Mouse (Mus musculus) ES-Bruce4 (cell line): ENCODE measurements around the gene Samd4b.

Source experiments
- CTCF ChIP-seq: IDR thresholded peaks from one replicate; pipeline ENCODE4 v1.8.1; 2011; ENCODE audit warnings: low read depth, low read length
- POLR2A ChIP-seq: IDR thresholded peaks from one replicate; pipeline ENCODE4 v1.8.1; 2011; ENCODE audit warnings: low read length; ENCODE audit not compliant: insufficient read depth

- TF ChIP-seq POLR2A = no peak
- TF ChIP-seq CTCF = no peak
Observed at GRCm38 (mm10) chr7:28591862-28592261, 6.1 kb downstream of the Samd4b start.
